Mouse (Mus musculus) testis, adult 2 months (tissue): ENCODE measurements around the gene Heatr5a. TPM values are rescaled to one million over a fixed set of nuclear protein-coding genes. Genes with fewer than 3 reads are reported as not detected.

Experiments
- H3K27ac ChIP-seq: fragments of 200-500 bp; 2 replicates; pipeline ENCODE4 v1.5.1; 2012; ENCODE audit warnings: low read depth, low read length; ENCODE audit not compliant: control insufficient read depth, insufficient read depth
- H3K27me3 ChIP-seq: fragments of 200-500 bp; 2 replicates; pipeline ENCODE4 v1.6.1; 2012; ENCODE audit warnings: mild to moderate bottlenecking, low read length, moderate library complexity; ENCODE audit not compliant: control insufficient read depth, insufficient read depth
- H3K36me3 ChIP-seq: fragments of 200-500 bp; 2 replicates; pipeline ENCODE4 v1.6.1; 2012; ENCODE audit warnings: mild to moderate bottlenecking, low read length; ENCODE audit not compliant: control insufficient read depth, insufficient read depth
- H3K4me1 ChIP-seq: fragments of 200-500 bp; 2 replicates; pipeline ENCODE4 v1.6.1; 2012; ENCODE audit warnings: low read length; ENCODE audit not compliant: control insufficient read depth, insufficient read depth
- H3K4me3 ChIP-seq: fragments of 200-500 bp; 2 replicates; pipeline ENCODE4 v1.5.1; 2012; ENCODE audit warnings: low read depth, mild to moderate bottlenecking, low read length, moderate library complexity, mixed read lengths; ENCODE audit not compliant: control insufficient read depth
- CTCF ChIP-seq: fragments of 200-500 bp; IDR thresholded peaks from 2 replicates; pipeline ENCODE4 v1.5.1; 2012; ENCODE audit warnings: low read depth, mild to moderate bottlenecking, inconsistent platforms, low read length, moderate library complexity; ENCODE audit not compliant: control insufficient read depth, insufficient read depth, insufficient replicate concordance
- POLR2A ChIP-seq: fragments of 200-500 bp; IDR thresholded peaks from 2 replicates; pipeline ENCODE4 v1.6.1; 2012; ENCODE audit warnings: low read depth, mild to moderate bottlenecking, inconsistent platforms, low read length, moderate library complexity; ENCODE audit not compliant: control insufficient read depth
- polyA plus RNA-seq: library from polyadenylated mRNA; depleted of rRNA; stranded (reverse); fragments of >200 nt; gene quantifications from 2 replicates; pipeline ENCODE4 v1.2.3, GENCODE M21; 2012; rRNA removed

Gene Heatr5a
- 19.6 and 22.9 TPM in 2 replicates for polyA plus RNA-seq

- TF ChIP-seq POLR2A = peak; percentile 55
- TF ChIP-seq CTCF = no peak
- no peaks in the 10 kb centered on the region for H3K36me3 ChIP-seq
- peak within 1 kb of the TSS; percentile 73 for H3K27ac ChIP-seq
Measured at GRCm38 (mm10) chr12:51971070-51971664, at the start of gene Heatr5a. Gene Heatr5a (minus strand): TSS chr12:51971321.

DNA sequence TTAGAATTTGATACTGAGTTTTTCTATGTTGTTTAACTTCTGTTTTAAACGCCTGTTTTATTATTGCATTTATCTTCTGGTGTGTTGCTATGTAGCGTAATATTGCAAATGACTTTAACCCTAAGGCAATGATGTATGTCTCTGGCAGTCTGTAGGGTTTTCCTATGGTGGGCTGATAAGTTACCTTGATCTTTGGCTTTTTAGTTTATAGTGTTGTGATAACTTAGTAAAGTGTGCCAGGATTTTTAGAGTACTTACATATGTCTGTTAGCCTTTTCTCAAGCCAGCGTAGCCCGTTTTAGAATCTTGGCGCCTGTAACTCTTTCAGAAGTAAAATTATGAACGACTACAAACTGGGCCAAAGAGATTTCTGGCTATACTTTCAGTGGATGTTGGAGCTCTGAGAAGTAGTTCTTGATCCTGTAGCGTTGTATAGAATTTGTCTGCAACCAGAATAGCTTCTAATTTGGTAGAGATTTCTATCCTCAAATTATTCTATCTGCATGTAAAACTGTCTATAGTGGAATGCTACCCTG is 43.4 kb upstream of the Heatr5a start:
- TF ChIP-seq POLR2A (no peak), CTCF (no peak)
- H3K27ac ChIP-seq = no peak overlapping the region
- peaks cover 2% of the 10 kb centered on the region; the same call in 1 of the 2 replicates for H3K4me1 ChIP-seq
- no peak overlapping the region for H3K4me3 ChIP-seq
- no peaks in the 10 kb centered on the region for H3K27me3 ChIP-seq
- no peaks in the 10 kb centered on the region for H3K36me3 ChIP-seq

More at GRCm38 (mm10) chr12:51971070-51971664, at the start of gene Heatr5a:
- H3K27me3 ChIP-seq = no peaks in the 10 kb centered on the region
- H3K4me1 ChIP-seq = no peaks in the 10 kb centered on the region; the same call in 1 of the 2 replicates
- H3K4me3 ChIP-seq = peak within 1 kb of the TSS; percentile 99

DNA sequence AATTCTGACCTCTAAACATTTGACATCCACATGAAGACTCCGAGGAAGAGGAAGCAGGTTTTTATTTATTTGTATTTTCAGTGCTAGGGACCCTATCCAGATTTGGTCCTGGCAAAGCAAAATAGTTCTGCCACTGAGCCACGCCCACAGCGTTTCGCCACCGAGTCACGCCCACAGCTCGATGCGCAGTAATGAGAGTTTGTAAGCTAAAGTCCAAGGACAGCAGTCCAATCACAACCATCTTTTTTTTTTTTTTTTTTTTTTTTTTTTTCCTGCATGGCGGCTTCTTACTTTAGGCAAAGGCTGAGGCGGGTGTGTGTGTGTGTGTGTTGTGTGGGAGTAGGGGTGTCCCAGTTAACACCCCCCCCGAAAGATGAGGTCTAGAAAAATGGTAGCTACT is 42.9 kb upstream of the Heatr5a start:
- H3K4me3 ChIP-seq = no peak overlapping the region; the same call in 1 of the 2 replicates
- H3K4me1 ChIP-seq = peaks cover 2% of the 10 kb centered on the region; the same call in 1 of the 2 replicates
- no peaks in the 10 kb centered on the region for H3K36me3 ChIP-seq
- TF ChIP-seq CTCF = no peak
- TF ChIP-seq POLR2A = no peak
- H3K27me3 ChIP-seq = no peaks in the 10 kb centered on the region
- no peak overlapping the region for H3K27ac ChIP-seq

GRCm38 (mm10) chr12:52013274-52013673 is 42.2 kb upstream of the Heatr5a start:
- Histone ChIP-seq H3K27me3 (no peaks in the 10 kb centered on the region), H3K27ac (no peak overlapping the region), H3K36me3 (no peaks in the 10 kb centered on the region), H3K4me1 (peaks cover 2% of the 10 kb centered on the region; the same call in 1 of the 2 replicates), H3K4me3 (no peak overlapping the region)
- no peak for TF ChIP-seq CTCF
- no peak for TF ChIP-seq POLR2A

- Histone ChIP-seq H3K36me3 (no peaks in the 10 kb centered on the region), H3K27ac (no peak overlapping the region), H3K4me3 (no peak overlapping the region), H3K4me1 (peaks cover 2% of the 10 kb centered on the region; the same call in 1 of the 2 replicates), H3K27me3 (no peaks in the 10 kb centered on the region)
- TF ChIP-seq CTCF = no peak
- TF ChIP-seq POLR2A = no peak
Measured at GRCm38 (mm10) chr12:52012159-52012558, 41.0 kb upstream of the Heatr5a start.

DNA sequence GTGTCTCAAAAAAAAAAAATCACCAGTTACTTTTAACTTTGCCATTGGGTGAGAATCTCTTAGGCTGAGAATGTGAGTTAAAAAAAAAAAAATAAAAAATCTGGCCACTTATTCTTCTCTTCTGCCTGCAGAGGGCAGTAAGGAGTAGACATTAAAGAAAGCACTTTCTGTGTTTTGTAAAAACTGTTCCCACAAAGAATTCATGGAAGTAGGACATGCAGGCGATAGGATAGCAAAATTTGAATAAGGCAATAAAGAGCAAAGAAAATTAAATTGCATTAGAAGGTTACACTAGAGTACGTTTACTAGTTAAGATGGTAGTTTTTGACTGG is 39.5 kb upstream of the Heatr5a start:
- no peaks in the 10 kb centered on the region for H3K36me3 ChIP-seq
- no peaks in the 10 kb centered on the region for H3K27me3 ChIP-seq
- no peak for TF ChIP-seq POLR2A
- TF ChIP-seq CTCF = no peak
- H3K27ac ChIP-seq = no peak overlapping the region
- peaks cover 2% of the 10 kb centered on the region for H3K4me1 ChIP-seq
- H3K4me3 ChIP-seq = no peak overlapping the region; the same call in 1 of the 2 replicates

DNA sequence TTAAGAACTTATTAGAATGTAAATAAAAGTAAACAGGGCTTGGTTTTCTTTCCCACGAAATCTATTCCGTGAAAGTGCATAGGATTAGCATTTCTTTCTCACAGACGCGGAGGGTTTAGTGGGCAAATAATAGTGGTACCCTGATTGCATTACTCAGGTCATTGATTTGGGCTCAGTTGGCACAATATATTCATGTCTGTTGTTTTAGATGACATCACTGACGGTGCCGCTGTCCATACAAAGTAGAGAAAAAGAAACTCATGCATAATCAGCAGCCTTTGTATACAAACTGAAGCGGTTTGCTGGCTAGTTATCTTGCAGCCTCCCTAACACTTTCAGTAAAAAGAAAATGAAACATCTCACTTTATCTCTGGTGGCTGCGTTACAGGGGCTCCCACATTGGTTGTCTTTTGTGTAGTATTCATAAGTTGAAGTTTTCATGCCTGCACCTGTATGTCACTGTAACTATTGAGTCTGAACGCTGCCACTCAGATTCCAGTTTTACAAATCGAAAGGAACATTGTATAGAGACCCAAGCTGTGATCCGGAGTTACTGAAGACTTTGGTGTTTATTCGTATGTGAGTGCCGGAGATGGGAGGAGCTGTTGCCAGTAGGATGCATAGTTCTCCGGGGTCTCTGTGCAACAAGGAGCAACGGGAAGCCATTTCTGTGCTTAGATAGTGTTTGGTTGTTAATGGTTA is 39.0 kb upstream of the Heatr5a start:
- no peak overlapping the region for H3K27ac ChIP-seq
- TF ChIP-seq POLR2A = no peak
- no peak for TF ChIP-seq CTCF
- no peaks in the 10 kb centered on the region for H3K36me3 ChIP-seq
- no peaks in the 10 kb centered on the region for H3K27me3 ChIP-seq
- peaks cover 2% of the 10 kb centered on the region for H3K4me1 ChIP-seq
- no peak overlapping the region; the same call in 1 of the 2 replicates for H3K4me3 ChIP-seq
